Mouse (Mus musculus): Measurements from ENCODE around the gene Sh2b3. TPM values are rescaled to one million over a fixed set of nuclear protein-coding genes. Genes with fewer than 3 reads are reported as not detected.

Sh2b3 gene
- polyA plus RNA-seq, 1 experiment from 2014 or later = 16.3 TPM

DNA sequence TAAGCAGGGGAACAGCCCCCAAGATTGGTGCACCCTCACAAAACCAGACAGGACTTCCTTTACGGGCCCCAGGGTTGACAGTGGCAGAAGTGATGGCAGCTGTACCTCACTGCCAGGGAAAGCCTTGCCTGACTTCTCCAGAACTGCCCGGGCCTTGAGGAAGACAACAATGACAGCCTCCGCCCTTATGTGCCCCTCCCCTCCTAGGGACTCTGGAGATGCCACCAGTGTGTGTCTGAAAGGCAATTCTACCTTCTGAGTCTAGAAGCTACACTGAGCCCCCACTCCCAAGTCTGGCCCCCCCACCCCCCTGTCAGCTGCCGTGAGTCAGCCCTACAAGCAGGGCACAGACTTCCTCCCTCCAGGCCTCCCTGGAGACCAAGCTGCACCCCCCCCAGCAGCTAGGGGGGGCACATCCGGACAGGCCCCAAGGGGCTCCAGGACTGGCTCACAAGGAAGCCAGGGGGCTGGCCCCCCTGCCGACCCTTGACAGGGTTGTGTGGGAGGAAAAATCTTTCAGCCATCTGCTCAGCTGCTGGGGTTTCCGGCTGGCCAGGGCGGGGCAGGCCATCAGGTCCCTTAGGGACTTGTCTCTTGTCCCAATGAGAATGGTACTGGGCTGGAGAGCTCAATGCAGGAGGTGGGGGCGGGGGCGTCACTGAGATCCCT is 3.7 kb downstream of the Sh2b3 start:
- H3K27me3 ChIP-seq (replicated peaks; ENCODE audit: control insufficient read depth, insufficient read depth, low read length) = 0 out of 2 replicates have a peak, but pooled peaks cover 7% of the 10 kb centered on the region
- H3K36me3 ChIP-seq (ENCODE audit: control insufficient read depth, insufficient read depth, low read length) = no peaks in the 10 kb centered on the region
- peak overlapping the region; percentile 63 for H3K4me2 ChIP-seq (ENCODE audit: low read length)
- 34% methylated on average over 10 of the region's 10 CpGs for WGBS
- no peak overlapping the region for H3K4me3 ChIP-seq (ENCODE audit: low read depth, low read length)
- H3K4me1 ChIP-seq (replicated peaks; ENCODE audit: control insufficient read depth, insufficient read depth, low read length) = peaks cover 46% of the 10 kb centered on the region
- H3K9me3 ChIP-seq (ENCODE audit: control insufficient read depth, low read length) = no peaks in the 10 kb centered on the region
- no peak for DNase-seq (ENCODE audit: low spot score)
- no peak overlapping the region for H3K9ac ChIP-seq (ENCODE audit: low read length)
- H3K27ac ChIP-seq (ENCODE audit: low read depth) = no peak overlapping the region
- ATAC-seq (replicated peaks; ENCODE audit: low FRiP score, low TSS enrichment, low read depth) = no peak

DNA sequence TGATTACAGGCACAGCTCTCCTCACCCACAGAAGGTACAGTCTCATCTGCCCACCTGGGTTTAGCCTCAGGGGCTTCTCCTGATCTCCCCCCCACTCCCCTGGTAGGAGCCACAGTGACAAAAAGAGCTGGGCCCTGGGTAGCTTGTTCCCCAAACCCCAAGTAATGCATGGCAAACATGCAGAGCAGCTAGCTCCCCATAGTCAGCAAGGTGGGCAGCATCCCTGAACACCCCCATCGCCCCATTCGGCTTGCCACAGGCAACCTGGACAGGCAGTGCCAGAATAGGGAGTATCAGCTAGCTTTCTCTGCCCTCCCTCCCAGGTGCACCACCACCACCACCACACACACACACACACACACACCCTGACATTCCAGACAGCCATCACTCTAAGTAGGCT is 4.3 kb downstream of the Sh2b3 start:
- H3K36me3 ChIP-seq (ENCODE audit: control insufficient read depth, insufficient read depth, low read length) = peaks cover 3% of the 10 kb centered on the region
- ATAC-seq (replicated peaks; ENCODE audit: low FRiP score, low TSS enrichment, low read depth) (no peak), DNase-seq (ENCODE audit: low spot score) (no peak)
- peaks cover 44% of the 10 kb centered on the region for H3K4me1 ChIP-seq (replicated peaks; ENCODE audit: control insufficient read depth, insufficient read depth, low read length)
- peak overlapping the region; percentile 63 for H3K4me2 ChIP-seq (ENCODE audit: low read length)
- H3K27ac ChIP-seq (ENCODE audit: low read depth) = no peak overlapping the region
- no peak overlapping the region for H3K4me3 ChIP-seq (ENCODE audit: low read depth, low read length)
- 81% methylated on average over 2 of the region's 2 CpGs for WGBS
- no peak overlapping the region for H3K9ac ChIP-seq (ENCODE audit: low read length)
- H3K27me3 ChIP-seq (replicated peaks; ENCODE audit: control insufficient read depth, insufficient read depth, low read length) = peaks cover 7% of the 10 kb centered on the region; the same call in 1 of the 2 replicates
- H3K9me3 ChIP-seq (ENCODE audit: control insufficient read depth, low read length) = no peaks in the 10 kb centered on the region

DNA sequence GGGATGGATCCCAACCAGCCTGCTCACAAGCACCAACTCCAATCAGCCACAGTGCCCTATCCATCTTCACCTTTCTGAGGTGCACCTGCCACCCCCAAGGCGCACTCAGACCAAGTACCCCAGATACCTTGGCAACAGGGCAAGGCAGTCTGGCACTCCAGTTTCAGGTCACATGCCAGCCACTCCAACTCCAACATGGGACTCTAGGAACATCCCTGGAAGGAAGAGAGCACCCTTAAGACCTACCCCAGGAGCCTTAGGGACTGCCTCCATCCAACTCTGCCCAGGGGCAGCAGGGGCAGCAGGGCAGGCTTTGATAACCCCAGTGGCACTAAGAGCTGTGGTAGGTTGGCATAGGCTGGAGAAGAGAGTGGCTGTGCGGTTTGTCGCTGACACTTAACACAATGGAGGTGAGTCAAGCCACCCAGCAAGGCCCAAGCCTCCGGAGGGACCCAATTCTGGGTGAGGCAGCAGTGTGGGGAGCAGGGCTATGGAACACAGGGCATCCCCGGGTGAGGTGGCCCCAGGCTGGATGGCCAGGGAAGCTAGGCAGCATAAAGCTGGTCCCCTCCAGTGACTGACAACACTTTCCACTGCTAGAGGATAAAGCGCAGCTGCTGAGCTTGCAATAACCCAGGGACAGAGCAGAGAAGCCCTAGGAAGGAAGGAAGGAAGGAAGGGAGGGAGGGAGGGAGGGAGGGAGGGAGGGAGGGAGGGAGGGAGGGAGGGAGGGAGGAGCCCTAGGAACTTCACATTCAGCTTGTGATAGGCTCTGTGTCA is 4.9 kb downstream of the Sh2b3 start:
- Histone ChIP-seq H3K9me3 (ENCODE audit: control insufficient read depth, low read length) (no peaks in the 10 kb centered on the region), H3K4me1 (replicated peaks; ENCODE audit: control insufficient read depth, insufficient read depth, low read length) (peaks cover 38% of the 10 kb centered on the region), H3K27ac (ENCODE audit: low read depth) (no peak overlapping the region), H3K36me3 (ENCODE audit: control insufficient read depth, insufficient read depth, low read length) (peaks cover 9% of the 10 kb centered on the region), H3K27me3 (replicated peaks; ENCODE audit: control insufficient read depth, insufficient read depth, low read length) (peaks cover 4% of the 10 kb centered on the region; the same call in 1 of the 2 replicates), H3K4me2 (ENCODE audit: low read length) (no peak overlapping the region), H3K9ac (ENCODE audit: low read length) (no peak overlapping the region), H3K4me3 (ENCODE audit: low read depth, low read length) (no peak overlapping the region)
- WGBS = 72% methylated on average over 6 of the region's 6 CpGs
- no peak for DNase-seq (ENCODE audit: low spot score)
- ATAC-seq (replicated peaks; ENCODE audit: low FRiP score, low TSS enrichment, low read depth) = no peak

- H3K36me3 ChIP-seq (ENCODE audit: control insufficient read depth, insufficient read depth, low read length) = peaks cover 18% of the 10 kb centered on the region
- WGBS = 90% methylated on average over 6 of the region's 6 CpGs
- ATAC-seq (replicated peaks; ENCODE audit: low FRiP score, low TSS enrichment, low read depth) = no peak
- DNase-seq (ENCODE audit: low spot score) = no peak
- H3K4me2 ChIP-seq (ENCODE audit: low read length) = no peak overlapping the region
- H3K27me3 ChIP-seq (replicated peaks; ENCODE audit: control insufficient read depth, insufficient read depth, low read length) = peaks cover 3% of the 10 kb centered on the region; the same call in 1 of the 2 replicates
- H3K9me3 ChIP-seq (ENCODE audit: control insufficient read depth, low read length) = no peaks in the 10 kb centered on the region
- no peak overlapping the region for H3K27ac ChIP-seq (ENCODE audit: low read depth)
- H3K9ac ChIP-seq (ENCODE audit: low read length) = no peak overlapping the region
- H3K4me3 ChIP-seq (ENCODE audit: low read depth, low read length) = no peak overlapping the region
- peaks cover 35% of the 10 kb centered on the region for H3K4me1 ChIP-seq (replicated peaks; ENCODE audit: control insufficient read depth, insufficient read depth, low read length)
Observed at GRCm38 (mm10) chr5:121831002-121831601, 6.3 kb downstream of the Sh2b3 start.

DNA sequence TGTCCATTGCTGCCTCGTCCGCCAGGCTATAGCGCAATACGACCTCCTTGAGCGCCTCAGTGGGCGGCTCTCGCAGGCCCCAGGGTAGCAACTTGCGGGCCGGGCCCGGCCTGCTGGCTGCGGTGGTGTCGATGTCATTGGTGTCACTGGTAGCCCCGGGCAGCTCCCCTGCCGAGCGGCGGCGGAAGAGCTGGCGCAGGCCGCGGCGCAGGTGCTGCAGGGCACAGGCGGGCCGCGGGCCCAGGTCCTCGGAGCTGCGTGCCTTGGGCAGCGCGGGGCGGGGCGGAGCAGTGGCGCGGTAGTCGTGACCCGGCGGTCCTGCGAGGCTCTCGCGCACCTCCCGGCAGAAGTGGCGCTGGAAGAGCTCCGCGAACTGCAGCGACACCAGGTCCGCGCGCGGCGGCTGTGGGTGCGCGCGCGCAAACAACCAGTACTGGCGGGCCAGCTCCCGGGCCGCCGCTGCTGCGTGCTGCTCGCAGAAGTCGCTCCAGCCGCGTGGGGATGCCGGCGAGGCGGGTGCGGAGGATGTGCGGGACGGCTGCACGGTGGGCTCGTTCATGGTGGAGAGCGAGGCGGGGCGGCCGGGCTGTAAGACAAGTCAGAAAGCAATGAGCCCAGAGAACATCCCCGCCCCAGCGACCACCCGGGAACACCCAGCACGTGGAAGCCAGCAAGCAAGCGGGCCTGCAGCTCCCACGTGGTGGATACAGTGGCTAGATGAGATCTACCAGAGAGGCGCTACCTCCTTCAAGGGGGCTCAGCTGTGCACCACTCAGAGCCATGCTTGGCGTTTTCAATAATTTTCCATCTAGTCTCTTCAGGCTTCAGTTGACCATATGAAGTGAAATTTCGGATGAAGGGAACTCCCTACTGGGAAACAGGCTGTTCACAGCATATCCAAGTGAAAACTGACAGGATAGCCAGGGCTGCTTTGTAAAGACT is 8.7 kb downstream of the Sh2b3 start:
- Histone ChIP-seq H3K36me3 (ENCODE audit: control insufficient read depth, insufficient read depth, low read length) (peaks cover 24% of the 10 kb centered on the region), H3K4me3 (ENCODE audit: low read depth, low read length) (peak overlapping the region; percentile 25), H3K4me2 (ENCODE audit: low read length) (peak overlapping the region; percentile 69), H3K4me1 (replicated peaks; ENCODE audit: control insufficient read depth, insufficient read depth, low read length) (peaks cover 17% of the 10 kb centered on the region), H3K27me3 (replicated peaks; ENCODE audit: control insufficient read depth, insufficient read depth, low read length) (peaks cover 3% of the 10 kb centered on the region; the same call in 1 of the 2 replicates), H3K9ac (ENCODE audit: low read length) (peak overlapping the region; percentile 22; the same call in 1 of the 2 replicates), H3K27ac (ENCODE audit: low read depth) (no peak overlapping the region), H3K9me3 (ENCODE audit: control insufficient read depth, low read length) (no peaks in the 10 kb centered on the region)
- 12% methylated on average over 82 of the region's 82 CpGs for WGBS
- DNase-seq (ENCODE audit: low spot score) (peak; percentile 70), ATAC-seq (replicated peaks; ENCODE audit: low FRiP score, low TSS enrichment, low read depth) (no peak)

- H3K4me2 ChIP-seq (ENCODE audit: low read length) = no peak overlapping the region
- WGBS = 86% methylated on average over 4 of the region's 4 CpGs
- DNase-seq (ENCODE audit: low spot score) = no peak
- no peak overlapping the region for H3K4me3 ChIP-seq (ENCODE audit: low read depth, low read length)
- H3K27me3 ChIP-seq (replicated peaks; ENCODE audit: control insufficient read depth, insufficient read depth, low read length) = peaks cover 3% of the 10 kb centered on the region; the same call in 1 of the 2 replicates
- no peaks in the 10 kb centered on the region for H3K9me3 ChIP-seq (ENCODE audit: control insufficient read depth, low read length)
- no peak overlapping the region for H3K27ac ChIP-seq (ENCODE audit: low read depth)
- peaks cover 9% of the 10 kb centered on the region for H3K4me1 ChIP-seq (replicated peaks; ENCODE audit: control insufficient read depth, insufficient read depth, low read length)
- H3K9ac ChIP-seq (ENCODE audit: low read length) = no peak overlapping the region
- H3K36me3 ChIP-seq (ENCODE audit: control insufficient read depth, insufficient read depth, low read length) = peaks cover 26% of the 10 kb centered on the region
- ATAC-seq (replicated peaks; ENCODE audit: low FRiP score, low TSS enrichment, low read depth) = no peak
Observed at GRCm38 (mm10) chr5:121827876-121828275, 9.6 kb downstream of the Sh2b3 start.

GRCm38 (mm10) chr5:121825606-121826005 is 11.8 kb downstream of the Sh2b3 start:
- no peaks in the 10 kb centered on the region; the same call in 1 of the 2 replicates for H3K4me1 ChIP-seq (replicated peaks; ENCODE audit: control insufficient read depth, insufficient read depth, low read length)
- H3K9ac ChIP-seq (ENCODE audit: low read length) = no peak overlapping the region
- peaks cover 3% of the 10 kb centered on the region; the same call in 1 of the 2 replicates for H3K27me3 ChIP-seq (replicated peaks; ENCODE audit: control insufficient read depth, insufficient read depth, low read length)
- ATAC-seq (replicated peaks; ENCODE audit: low FRiP score, low TSS enrichment, low read depth) (no peak), DNase-seq (ENCODE audit: low spot score) (no peak)
- H3K9me3 ChIP-seq (ENCODE audit: control insufficient read depth, low read length) = no peaks in the 10 kb centered on the region
- H3K27ac ChIP-seq (ENCODE audit: low read depth) = no peak overlapping the region
- H3K4me3 ChIP-seq (ENCODE audit: low read depth, low read length) = no peak overlapping the region
- H3K36me3 ChIP-seq (ENCODE audit: control insufficient read depth, insufficient read depth, low read length) = peaks cover 38% of the 10 kb centered on the region
- WGBS = 90% methylated on average over 3 of the region's 3 CpGs
- no peak overlapping the region for H3K4me2 ChIP-seq (ENCODE audit: low read length)

- ATAC-seq (replicated peaks; ENCODE audit: low FRiP score, low TSS enrichment, low read depth) (no peak; the same call in 1 of the 2 replicates), DNase-seq (ENCODE audit: low spot score) (no peak)
- Histone ChIP-seq H3K9me3 (ENCODE audit: control insufficient read depth, low read length) (no peaks in the 10 kb centered on the region), H3K4me3 (ENCODE audit: low read depth, low read length) (no peak overlapping the region), H3K36me3 (ENCODE audit: control insufficient read depth, insufficient read depth, low read length) (peaks cover 49% of the 10 kb centered on the region), H3K27me3 (replicated peaks; ENCODE audit: control insufficient read depth, insufficient read depth, low read length) (no peaks in the 10 kb centered on the region; the same call in 1 of the 2 replicates), H3K9ac (ENCODE audit: low read length) (no peak overlapping the region), H3K4me1 (replicated peaks; ENCODE audit: control insufficient read depth, insufficient read depth, low read length) (no peaks in the 10 kb centered on the region; the same call in 1 of the 2 replicates), H3K27ac (ENCODE audit: low read depth) (no peak overlapping the region; the same call in 1 of the 2 replicates), H3K4me2 (ENCODE audit: low read length) (no peak overlapping the region)
- WGBS = 60% methylated on average over 4 of the region's 4 CpGs
Observed at GRCm38 (mm10) chr5:121824121-121824520, 13.3 kb downstream of the Sh2b3 start.
